Mouse (Mus musculus) liver, embryonic 16.5 days (tissue): Measurements from ENCODE around the gene Snx6. TPM values are rescaled to one million over a fixed set of nuclear protein-coding genes. Genes with fewer than 3 reads are reported as not detected.
A peak's percentile ranks its signal among the peaks of the same experiment; 100 is the strongest.

Experiments
- ATAC-seq: fragments of 200-750 bp; cut with Nextera tagmentation; 2 replicates; pipeline ENCODE4 v1.8.0; 2017; ENCODE audit warnings: low read depth, mild to moderate bottlenecking, moderate number of reproducible peaks, moderate library complexity
- H3K27ac ChIP-seq: fragments of 300-500 bp; sonication (generic); 2 replicates; pipeline ENCODE4 v1.5.1; 2014; ENCODE audit warnings: mild to moderate bottlenecking, low read length
- H3K27me3 ChIP-seq: fragments of 300-500 bp; sonication (generic); 2 replicates; pipeline ENCODE4 v1.6.1; 2014; ENCODE audit warnings: low read depth, low read length, mixed read lengths; ENCODE audit not compliant: control insufficient read depth, insufficient read depth
- H3K36me3 ChIP-seq: fragments of 300-500 bp; sonication (generic); 2 replicates; pipeline ENCODE4 v1.6.1; 2014; ENCODE audit warnings: mild to moderate bottlenecking; ENCODE audit not compliant: control insufficient read depth, insufficient read depth
- H3K4me1 ChIP-seq: fragments of 300-500 bp; sonication (generic); 2 replicates; pipeline ENCODE4 v1.6.1; 2014; ENCODE audit warnings: low read depth, low read length, mixed read lengths; ENCODE audit not compliant: control insufficient read depth
- H3K4me2 ChIP-seq: fragments of 300-500 bp; sonication (generic); 2 replicates; pipeline ENCODE4 v1.6.1; 2014; ENCODE audit warnings: low read depth, low read length, mixed read lengths
- H3K4me3 ChIP-seq: fragments of 300-500 bp; sonication (generic); 2 replicates; pipeline ENCODE4 v1.5.1; 2014; ENCODE audit warnings: low read depth, mild to moderate bottlenecking, low read length
- H3K9ac ChIP-seq: fragments of 300-500 bp; sonication (generic); 2 replicates; pipeline ENCODE4 v1.6.1; 2014; ENCODE audit warnings: low read depth, low read length
- H3K9me3 ChIP-seq: fragments of 300-500 bp; sonication (generic); replicated peaks from 2 replicates; pipeline ENCODE4 v1.6.1; 2016; ENCODE audit warnings: low read length; ENCODE audit not compliant: control insufficient read depth
- WGBS: fragments of 180-500 bp; shearing (Covaris S2); extraction: QIAGEN DNeasy Blood & Tissue Kit; methylation state at CpG from one replicate; pipeline ENCODE4 v1.1.7; 2014; ENCODE audit not compliant: insufficient replicate concordance; 5-methylcytosine and 5-hydroxymethylcytosine counted together
- polyA plus RNA-seq: library from polyadenylated mRNA; unstranded; fragments of >200 nt; fragmentation: Nextera tagmentation; extraction: Ambion mirVana; gene quantifications from 2 replicates; pipeline ENCODE4 v1.2.1, GENCODE M21; 2015

The Snx6 gene
- polyA plus RNA-seq, 1 experiment from 2014 or later = 45.4 TPM

DNA sequence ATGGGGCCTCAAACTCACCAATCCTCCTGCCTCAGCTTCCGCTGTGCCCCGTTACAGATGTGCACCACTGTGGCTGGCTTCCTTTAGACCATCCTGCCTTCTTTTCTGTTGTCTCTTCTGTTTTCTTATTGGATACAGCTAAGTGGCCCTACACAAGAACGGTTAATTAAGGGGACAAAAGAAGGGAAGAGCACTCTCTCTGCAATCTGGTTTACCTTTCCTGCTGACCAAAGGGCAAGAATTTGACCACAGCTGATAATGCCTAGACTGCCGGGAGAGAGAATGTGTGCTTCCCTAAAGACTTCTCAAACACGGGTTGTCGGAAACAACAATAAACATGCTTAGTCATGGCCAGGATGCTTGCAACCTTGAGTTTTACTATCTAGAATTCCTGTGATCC lies 12.0 kb upstream of the Snx6 start:
- H3K9me3 ChIP-seq = no peaks in the 10 kb centered on the region
- peaks cover 4% of the 10 kb centered on the region for H3K4me1 ChIP-seq
- H3K9ac ChIP-seq = no peak overlapping the region
- H3K4me2 ChIP-seq = no peak overlapping the region
- ATAC-seq = no peak
- 41% methylated on average over 6 of the region's 6 CpGs for WGBS
- no peak overlapping the region for H3K27ac ChIP-seq
- no peaks in the 10 kb centered on the region for H3K27me3 ChIP-seq
- no peaks in the 10 kb centered on the region for H3K36me3 ChIP-seq
- H3K4me3 ChIP-seq = no peak overlapping the region

DNA sequence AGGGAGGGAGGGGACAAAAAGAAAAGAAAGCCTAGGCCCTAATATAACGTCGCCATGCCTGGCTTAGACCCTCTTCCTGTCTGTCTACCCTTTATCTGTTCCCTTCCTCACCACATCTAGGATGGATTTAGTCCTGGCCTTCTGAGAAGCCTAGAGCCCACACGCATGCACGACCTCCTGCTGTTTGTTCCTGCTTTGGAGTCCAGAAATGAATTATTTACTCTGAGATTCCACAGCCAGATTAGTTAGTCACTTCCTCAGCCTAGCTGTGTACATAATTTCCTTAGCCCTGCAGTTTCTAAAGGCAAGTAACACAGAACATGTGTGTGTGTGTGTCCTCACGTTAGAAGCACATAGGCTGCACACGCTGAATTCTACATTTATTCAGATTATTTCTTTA lies 10.6 kb upstream of the Snx6 start:
- H3K27ac ChIP-seq = no peak overlapping the region
- no peak overlapping the region for H3K9ac ChIP-seq
- H3K4me1 ChIP-seq = peaks cover 4% of the 10 kb centered on the region
- WGBS = 33% methylated on average over 6 of the region's 6 CpGs
- ATAC-seq = no peak
- H3K27me3 ChIP-seq = no peaks in the 10 kb centered on the region
- no peaks in the 10 kb centered on the region for H3K9me3 ChIP-seq
- no peaks in the 10 kb centered on the region for H3K36me3 ChIP-seq
- no peak overlapping the region for H3K4me2 ChIP-seq
- no peak overlapping the region for H3K4me3 ChIP-seq

DNA sequence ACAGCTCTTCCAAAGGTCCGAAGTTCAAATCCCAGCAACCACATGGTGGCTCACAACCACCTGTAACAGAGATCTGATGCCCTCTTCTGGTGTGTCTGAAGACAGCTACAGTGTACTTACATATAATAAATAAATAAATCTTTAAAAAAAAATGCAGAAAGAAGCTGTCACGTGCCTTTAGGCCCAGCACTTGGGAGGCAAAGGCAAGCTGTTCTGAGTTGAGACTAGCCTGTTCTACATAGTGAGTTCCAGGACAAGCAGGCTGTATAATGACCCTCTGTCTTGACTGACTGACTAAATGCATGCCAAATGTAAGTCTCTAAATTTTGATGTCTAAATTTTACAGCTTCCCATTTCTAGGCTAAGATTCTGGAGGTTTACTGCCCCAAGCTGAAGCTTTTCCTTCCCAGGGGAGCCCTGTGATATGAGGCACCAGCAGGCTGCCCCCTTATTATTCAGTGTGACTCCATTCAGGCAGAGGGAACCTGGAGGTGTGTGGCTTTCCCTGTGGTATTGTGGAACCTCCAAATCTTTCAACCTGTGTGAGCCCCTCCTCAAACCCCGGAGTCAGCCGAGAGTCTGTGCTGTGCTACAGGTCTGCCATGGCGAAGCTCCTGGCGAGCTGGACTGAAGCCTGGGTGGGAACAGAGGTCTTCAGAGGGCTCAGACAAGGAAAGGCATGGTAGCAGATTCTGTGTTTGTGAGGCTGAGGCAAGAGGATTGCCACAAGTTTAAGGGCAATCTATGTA lies 9.9 kb upstream of the Snx6 start:
- H3K9me3 ChIP-seq = no peaks in the 10 kb centered on the region
- no peaks in the 10 kb centered on the region for H3K36me3 ChIP-seq
- WGBS = 64% methylated on average over 6 of the region's 6 CpGs
- H3K27me3 ChIP-seq = no peaks in the 10 kb centered on the region
- no peak overlapping the region for H3K4me2 ChIP-seq
- H3K4me3 ChIP-seq = no peak overlapping the region
- ATAC-seq = no peak
- H3K27ac ChIP-seq = no peak overlapping the region
- H3K4me1 ChIP-seq = peaks cover 4% of the 10 kb centered on the region
- no peak overlapping the region for H3K9ac ChIP-seq

- 69% methylated on average over 3 of the region's 3 CpGs for WGBS
- H3K27ac ChIP-seq = no peak overlapping the region
- H3K4me3 ChIP-seq = no peak overlapping the region
- H3K9ac ChIP-seq = no peak overlapping the region
- H3K4me2 ChIP-seq = no peak overlapping the region
- ATAC-seq = no peak
- H3K36me3 ChIP-seq = no peaks in the 10 kb centered on the region
- no peaks in the 10 kb centered on the region for H3K27me3 ChIP-seq
- no peaks in the 10 kb centered on the region for H3K9me3 ChIP-seq
- H3K4me1 ChIP-seq = peaks cover 4% of the 10 kb centered on the region
These were observed 8.0 kb upstream of the Snx6 start for GRCm38 (mm10) chr12:54803531-54803930.

DNA sequence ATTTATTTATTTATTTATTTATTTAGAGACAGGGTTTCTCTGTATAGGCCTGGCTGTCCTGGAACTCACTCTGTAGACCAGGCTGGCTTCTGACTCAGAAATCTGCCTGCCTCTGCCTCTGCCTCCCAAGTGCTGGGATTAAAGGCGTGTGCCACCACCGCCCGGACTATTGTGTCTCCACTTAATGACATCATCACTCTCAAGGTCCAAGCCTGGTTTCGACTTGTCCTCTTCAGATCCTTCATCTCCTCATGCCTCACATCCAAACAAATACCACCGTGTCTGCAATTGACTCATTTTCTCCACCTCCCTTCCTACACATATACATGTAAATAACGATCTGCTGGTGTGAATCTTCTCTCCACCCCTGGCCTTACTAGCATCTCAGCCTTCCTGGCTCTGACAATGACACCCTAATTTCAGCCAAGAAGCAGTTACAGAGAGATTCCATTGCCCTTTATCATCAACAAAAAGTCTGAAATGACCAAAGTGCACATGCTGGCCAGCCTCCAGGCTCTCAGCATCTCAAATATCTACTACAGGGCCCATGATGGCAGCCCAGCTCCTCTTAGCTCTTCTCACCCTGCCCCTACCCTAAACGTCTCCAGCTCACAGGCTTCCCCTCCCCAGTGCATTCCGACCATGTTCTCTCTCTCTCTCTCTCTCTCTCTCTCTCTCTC lies 1.2 kb upstream of the Snx6 start:
- ATAC-seq = no peak
- H3K27me3 ChIP-seq = no peaks in the 10 kb centered on the region
- no peak overlapping the region for H3K4me3 ChIP-seq
- no peaks in the 10 kb centered on the region for H3K36me3 ChIP-seq
- 72% methylated on average over 8 of the region's 8 CpGs for whole genome bisulfite sequencing
- H3K27ac ChIP-seq = no peak overlapping the region
- no peak overlapping the region for H3K4me2 ChIP-seq
- H3K9ac ChIP-seq = no peak overlapping the region
- H3K9me3 ChIP-seq = no peaks in the 10 kb centered on the region
- peaks cover 7% of the 10 kb centered on the region for H3K4me1 ChIP-seq

GRCm38 (mm10) chr12:54794392-54794791 lies 1.1 kb downstream of the Snx6 start:
- no peak for ATAC-seq
- Histone ChIP-seq H3K9me3 (no peaks in the 10 kb centered on the region), H3K27ac (no peak overlapping the region), H3K36me3 (no peaks in the 10 kb centered on the region), H3K9ac (no peak overlapping the region), H3K4me3 (peak overlapping the region; percentile 24), H3K4me1 (peaks cover 14% of the 10 kb centered on the region), H3K27me3 (no peaks in the 10 kb centered on the region), H3K4me2 (peak overlapping the region; percentile 95)
- WGBS = 26% methylated on average over 3 of the region's 3 CpGs

GRCm38 (mm10) chr12:54791465-54791864 lies 4.0 kb downstream of the Snx6 start:
- Histone ChIP-seq H3K27ac (no peak overlapping the region), H3K4me2 (no peak overlapping the region), H3K4me3 (no peak overlapping the region), H3K4me1 (peaks cover 19% of the 10 kb centered on the region), H3K36me3 (no peaks in the 10 kb centered on the region), H3K9ac (no peak overlapping the region), H3K27me3 (no peaks in the 10 kb centered on the region), H3K9me3 (no peaks in the 10 kb centered on the region)
- WGBS = 76% methylated on average over 8 of the region's 8 CpGs
- no peak for ATAC-seq

- Histone ChIP-seq H3K36me3 (no peaks in the 10 kb centered on the region), H3K27me3 (no peaks in the 10 kb centered on the region), H3K27ac (no peak overlapping the region), H3K4me1 (peaks cover 14% of the 10 kb centered on the region), H3K9me3 (no peaks in the 10 kb centered on the region), H3K9ac (no peak overlapping the region), H3K4me3 (no peak overlapping the region), H3K4me2 (peak overlapping the region; percentile 33; the same call in 1 of the 2 replicates)
- peak; percentile 74 for ATAC-seq
- 38% methylated on average over 11 of the region's 11 CpGs for WGBS
These were observed 6.0 kb downstream of the Snx6 start for GRCm38 (mm10) chr12:54789346-54790143.

- no peaks in the 10 kb centered on the region for H3K9me3 ChIP-seq
- no peak overlapping the region for H3K4me2 ChIP-seq
- peaks cover 9% of the 10 kb centered on the region; the same call in 1 of the 2 replicates for H3K36me3 ChIP-seq
- no peaks in the 10 kb centered on the region for H3K27me3 ChIP-seq
- no peak overlapping the region for H3K9ac ChIP-seq
- H3K4me3 ChIP-seq = no peak overlapping the region
- 79% methylated on average over 12 of the region's 12 CpGs for WGBS
- no peak for ATAC-seq
- H3K27ac ChIP-seq = no peak overlapping the region
- H3K4me1 ChIP-seq = no peaks in the 10 kb centered on the region
These were observed 31.9 kb downstream of the Snx6 start for GRCm38 (mm10) chr12:54763624-54764023.
